Mouse (Mus musculus): Measurements from ENCODE around the gene Baiap2. TPM values are rescaled to one million over a fixed set of nuclear protein-coding genes. Genes with fewer than 3 reads are reported as not detected.

Gene Baiap2
- total RNA-seq, 2 experiments from 2014 or later: 220 to 272 TPM

DNA sequence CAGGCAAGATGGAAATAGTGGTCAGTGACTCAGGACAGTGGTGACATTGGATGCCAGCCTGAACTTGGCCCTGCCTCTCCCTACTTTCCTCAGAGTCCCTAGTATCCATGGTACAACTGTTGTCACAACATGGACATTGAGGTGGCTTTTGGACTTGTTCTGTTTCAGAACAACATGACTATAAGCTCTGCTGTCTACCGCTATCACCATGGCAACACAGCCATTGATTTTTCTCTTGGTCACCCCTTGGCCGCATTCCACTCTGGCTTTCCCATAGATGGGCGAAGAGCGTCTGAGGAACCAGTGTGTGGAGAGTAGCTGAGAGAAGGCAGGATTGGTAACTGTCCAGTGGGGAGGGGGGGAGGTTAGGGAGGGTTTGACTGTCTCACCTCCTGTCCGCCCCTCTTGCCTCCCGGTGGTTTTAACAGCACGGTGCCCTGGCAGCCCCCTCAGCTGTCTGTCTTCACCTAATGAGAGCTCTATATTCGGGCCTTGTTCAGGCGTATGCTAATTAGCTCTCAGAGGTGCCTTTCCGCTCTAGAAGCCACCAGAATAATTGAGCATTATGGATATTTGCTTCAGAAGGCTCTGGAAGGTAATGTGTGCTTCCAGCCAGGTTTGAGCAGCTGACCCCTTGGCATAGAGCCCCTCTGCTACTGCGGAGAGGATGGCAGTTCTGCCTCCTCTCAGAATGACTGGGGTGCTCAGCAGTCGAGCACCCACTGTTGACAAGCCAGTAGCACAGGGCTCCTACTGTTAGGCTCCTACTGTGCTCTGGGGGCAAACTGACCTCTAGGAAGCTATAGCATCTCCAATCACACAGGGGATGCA lies 27.7 kb downstream of the Baiap2 start:
- DNase-seq (ENCODE audit: low spot score in 2 of 2): no peak

DNA sequence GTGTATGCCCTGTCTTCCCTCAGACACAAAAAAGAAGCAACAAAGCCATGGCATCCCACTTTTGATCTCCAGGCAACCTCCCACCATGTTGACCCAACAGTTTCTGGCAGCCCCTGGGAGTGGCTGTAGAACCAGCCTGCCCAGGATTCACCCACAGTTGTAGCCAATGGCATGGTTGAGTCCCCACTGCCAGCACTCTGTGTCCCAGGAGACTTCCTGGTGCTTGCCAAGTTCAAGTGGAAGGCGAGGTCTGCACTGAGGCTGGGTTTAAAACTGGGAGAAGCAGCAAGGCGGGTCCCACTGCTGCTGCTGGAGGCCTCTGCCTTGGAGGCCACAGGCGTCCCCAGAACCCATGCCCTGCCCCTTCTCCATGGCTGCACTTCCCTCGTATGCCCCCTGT lies 31.2 kb downstream of the Baiap2 start:
- DNase-seq (ENCODE audit: low spot score in 2 of 2): no peak

DNA sequence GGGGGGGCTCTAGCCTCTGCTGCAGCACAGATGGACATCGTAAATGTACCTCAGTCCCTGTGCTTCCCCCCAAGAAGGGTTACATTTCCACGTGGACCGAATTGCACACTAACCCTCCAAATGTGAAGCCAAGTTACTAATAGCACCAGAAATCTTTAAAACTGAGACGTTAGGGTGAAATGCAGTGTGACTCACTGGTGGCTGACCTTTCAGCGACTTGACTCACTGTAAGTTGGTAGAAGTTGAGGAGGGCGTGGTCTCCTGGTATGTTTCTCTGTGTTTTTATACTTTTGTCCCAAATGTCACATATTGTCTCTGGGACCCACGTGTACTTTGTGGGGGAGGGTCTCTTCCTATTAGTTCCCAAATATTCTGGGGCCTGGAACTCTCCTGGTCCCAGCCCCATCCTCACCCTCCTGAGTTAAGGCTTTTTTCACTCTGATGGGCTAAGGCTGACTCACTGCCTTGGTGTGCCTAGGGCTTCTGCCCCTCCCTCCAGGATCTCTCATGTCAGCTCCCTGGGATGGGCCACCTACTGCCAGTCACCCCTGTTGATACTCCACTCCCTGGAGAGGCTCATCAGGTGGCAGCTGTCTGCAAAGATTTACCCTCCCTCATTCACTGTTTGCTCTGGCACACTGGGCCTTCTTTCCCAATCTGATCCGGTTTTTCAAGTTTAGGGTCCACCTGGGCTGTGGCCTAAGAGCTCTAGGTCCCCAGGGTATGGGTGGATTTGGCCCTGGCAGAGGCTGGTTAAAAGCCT lies 33.4 kb downstream of the Baiap2 start:
- DNase-seq (ENCODE audit: low spot score in 2 of 2): no peak

DNA sequence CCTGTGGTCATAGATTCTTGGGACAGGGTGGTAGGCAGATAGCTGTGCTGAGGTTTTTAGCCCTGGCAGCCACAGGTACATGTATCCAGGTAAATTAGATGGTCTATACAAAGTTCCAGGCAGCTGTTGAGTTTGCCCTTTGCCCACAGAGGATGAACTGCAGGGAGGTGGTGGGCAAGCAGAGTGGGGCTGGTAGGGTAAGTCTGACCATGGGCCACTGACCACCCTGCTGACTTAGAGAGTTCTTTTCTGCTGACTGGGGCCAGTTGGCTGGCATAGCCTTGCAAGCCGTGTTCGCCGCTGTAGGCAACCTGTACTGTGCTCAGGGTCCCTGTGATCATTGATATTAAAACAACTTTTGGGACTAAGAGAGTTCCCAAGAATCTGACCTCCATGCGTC lies 36.1 kb downstream of the Baiap2 start:
- DNase-seq (ENCODE audit: low spot score in 2 of 2): no peak

DNA sequence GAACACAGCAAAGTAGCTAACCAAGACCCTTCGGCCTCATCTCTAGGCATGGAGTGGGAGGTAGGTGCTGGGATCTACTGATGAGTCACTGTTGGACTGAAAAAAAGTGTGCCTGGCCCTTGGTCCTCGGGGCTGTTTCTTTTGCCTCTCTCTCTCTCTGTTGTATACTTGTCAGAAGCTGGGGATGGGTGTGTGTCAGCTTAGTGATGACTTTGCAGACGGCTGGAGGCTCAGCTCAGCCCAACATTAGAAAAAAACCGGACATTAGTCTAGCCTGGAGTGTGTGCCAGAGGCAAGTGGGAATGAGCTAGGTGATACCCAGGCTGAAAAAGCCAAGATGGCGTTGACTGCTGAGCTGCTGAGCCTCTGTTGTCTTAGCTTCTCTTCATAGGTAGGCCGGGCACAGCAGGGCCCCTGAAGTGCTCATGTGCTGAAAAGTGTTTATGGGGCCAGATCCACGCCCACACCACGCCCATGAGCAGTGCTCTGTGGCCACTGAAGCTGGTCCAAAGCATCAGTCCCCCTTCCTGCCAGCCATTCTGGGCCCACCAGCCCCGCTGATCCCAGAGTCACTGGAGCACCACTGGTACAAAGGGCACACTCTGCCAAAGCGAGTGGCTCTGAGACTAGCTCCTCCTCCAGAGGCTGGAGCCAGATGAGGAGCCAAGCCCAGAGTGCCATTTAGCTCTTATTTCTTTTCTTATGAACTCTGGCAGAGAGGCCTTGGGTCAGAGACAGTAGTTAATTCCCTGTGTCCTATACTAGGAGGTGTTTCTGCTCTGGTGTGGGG lies 37.2 kb downstream of the Baiap2 start:
- DNase-seq (ENCODE audit: low spot score in 2 of 2): no peak

DNA sequence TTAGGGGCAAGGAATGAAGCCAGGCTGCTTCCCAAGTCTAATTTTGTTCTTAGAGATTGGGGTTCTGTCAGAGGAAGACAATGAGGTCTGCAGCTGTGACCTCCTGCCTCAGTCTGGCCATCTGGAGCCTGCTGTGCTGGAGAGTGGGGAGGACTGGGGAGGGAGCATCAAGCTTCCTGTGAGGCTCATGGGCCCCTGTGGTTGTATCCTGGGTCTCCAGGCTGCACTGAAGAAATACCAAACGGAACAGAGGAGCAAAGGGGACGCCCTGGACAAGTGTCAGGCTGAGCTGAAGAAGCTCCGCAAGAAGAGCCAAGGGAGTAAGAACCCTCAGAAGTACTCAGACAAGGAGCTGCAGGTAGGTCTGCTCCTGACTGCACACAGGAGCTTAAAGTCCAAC lies 39.2 kb downstream of the Baiap2 start:
- DNase-seq (ENCODE audit: low spot score in 2 of 2): no peak

DNA sequence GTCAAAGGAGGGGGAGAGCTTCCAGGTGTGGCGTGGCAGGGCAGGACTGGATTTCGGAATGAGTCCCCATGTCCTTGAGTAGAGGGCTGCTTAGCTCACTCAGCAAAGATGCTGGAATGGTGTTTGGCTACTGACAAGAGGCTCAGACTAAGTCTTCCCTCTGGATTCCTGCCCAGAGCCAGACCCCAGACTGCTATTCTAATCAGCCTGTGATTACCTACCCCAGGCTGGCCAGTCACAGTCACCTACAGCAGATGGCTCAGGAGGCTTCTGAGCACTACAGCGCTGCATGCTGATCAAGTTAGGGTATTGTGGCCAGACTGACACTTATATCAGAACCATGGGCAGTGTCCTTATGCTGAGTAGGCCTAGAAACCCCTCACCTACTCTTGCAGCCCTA lies 39.7 kb downstream of the Baiap2 start:
- no peak for DNase-seq (ENCODE audit: low spot score in 2 of 2)

DNA sequence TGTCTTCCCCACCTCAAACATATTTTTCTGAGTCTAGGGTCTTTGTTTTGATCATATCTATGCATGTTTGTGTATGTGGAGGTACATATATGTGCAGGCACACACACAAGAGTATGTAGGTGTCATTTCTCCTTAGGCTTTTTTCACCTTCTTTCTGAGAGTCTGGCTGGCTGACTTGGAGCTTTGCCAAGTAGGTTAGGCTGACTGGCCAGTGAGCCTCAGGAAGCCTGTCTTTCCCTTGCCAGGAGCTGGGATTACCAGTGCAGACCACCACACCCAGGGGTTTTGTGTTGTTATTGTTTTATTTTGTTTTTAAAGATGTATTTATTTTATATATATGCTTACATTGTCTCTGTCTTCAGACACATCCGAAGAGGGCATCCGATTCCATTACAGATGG lies 40.6 kb downstream of the Baiap2 start:
- no peak for DNase-seq (ENCODE audit: low spot score in 2 of 2)

DNA sequence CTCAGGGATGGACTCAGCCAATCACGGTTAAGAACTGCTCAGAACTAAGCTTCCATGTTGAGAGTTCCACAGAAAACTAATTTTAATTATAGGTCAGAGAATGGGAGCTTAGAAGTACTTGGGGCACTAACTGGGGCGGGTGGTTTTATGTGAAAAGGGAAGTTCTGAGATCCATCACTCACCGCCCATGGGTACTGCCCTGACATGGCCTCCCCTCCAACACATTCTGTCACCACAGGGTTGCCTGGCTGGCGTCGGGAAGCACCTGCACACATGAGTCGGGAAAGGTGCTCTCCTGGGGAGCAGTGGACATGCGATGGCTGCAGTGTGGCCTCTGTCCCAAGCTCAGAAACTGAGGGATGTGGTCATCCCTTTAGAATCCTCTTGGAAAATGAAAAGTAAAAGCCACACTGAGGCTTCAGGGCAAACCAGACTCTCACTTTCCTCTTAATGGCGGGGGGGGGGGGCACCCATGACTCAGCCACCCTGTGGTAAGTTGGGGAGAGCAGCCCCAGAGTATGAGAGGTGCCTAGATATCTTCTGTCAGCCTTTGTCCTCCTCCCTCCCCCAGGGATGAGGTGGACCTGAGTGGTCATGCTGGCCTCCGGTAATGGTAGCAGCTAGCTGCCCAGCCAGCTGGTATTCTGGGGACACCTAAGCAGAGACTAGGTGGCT lies 44.3 kb downstream of the Baiap2 start:
- DNase-seq (ENCODE audit: low spot score in 2 of 2): no peak

DNA sequence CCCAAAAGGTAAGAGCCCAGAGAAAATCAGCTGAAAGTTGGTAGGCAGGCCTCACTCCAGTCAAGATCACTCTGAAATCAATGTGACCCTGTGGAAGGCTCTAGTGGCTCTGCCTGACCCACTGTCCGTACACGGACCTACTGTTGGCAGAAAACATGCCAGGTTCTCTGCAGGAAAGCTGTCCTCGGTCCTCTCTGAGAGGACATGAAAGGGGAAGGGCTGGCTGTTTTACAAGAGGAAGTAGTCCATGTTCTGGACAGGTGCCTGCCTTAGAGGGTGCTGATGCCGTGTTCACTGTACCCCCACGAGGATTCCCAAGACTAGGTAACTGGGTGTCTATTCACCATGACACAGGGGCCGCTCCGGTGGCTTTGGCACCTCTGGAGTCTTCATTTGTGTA lies 45.3 kb downstream of the Baiap2 start:
- DNase-seq (ENCODE audit: low spot score in 2 of 2): no peak

DNA sequence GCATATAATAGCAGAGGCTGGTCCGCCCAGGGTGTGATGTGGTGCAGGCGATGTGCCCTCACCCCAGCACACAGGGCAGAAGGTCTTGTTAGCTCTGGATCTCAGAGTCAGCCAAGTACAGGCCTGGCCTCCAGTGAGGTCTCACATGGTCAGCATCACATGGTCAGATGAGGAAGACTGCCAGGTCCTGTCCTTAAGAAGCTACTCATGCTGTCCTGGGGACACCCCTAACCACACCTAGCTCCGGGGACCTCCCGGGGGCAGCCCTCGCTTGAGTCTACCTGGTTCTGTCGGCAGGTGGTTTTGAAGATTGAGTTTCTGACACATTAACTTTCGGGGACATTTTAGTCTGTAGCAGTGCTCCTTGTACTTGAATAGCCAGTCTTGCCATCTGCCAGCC lies 45.8 kb downstream of the Baiap2 start:
- DNase-seq (ENCODE audit: low spot score in 2 of 2): no peak

DNA sequence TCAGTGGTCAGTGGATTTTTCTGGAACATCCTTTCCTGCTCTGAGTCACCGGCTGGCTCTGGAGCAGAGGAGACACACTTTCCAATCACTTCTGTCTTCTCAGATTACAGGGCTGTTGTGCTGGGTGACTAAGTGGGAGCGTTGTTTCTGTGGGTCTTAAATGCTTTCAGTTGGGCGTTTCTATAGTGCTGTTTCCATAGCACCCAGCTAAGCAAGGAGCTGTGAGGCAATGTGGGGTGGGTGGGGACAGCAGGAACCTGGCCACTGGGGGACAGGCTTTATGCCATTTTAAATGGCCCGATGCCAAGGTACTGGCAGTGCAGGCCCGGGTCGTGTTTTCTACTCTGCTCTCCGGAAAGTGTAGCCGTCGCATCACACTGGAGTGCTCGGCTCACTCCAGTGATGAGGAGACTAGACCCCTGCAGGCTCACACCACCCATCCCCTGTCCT lies 46.6 kb downstream of the Baiap2 start:
- peak; percentile 56 to 63 for DNase-seq (ENCODE audit: low spot score in 2 of 2)

DNA sequence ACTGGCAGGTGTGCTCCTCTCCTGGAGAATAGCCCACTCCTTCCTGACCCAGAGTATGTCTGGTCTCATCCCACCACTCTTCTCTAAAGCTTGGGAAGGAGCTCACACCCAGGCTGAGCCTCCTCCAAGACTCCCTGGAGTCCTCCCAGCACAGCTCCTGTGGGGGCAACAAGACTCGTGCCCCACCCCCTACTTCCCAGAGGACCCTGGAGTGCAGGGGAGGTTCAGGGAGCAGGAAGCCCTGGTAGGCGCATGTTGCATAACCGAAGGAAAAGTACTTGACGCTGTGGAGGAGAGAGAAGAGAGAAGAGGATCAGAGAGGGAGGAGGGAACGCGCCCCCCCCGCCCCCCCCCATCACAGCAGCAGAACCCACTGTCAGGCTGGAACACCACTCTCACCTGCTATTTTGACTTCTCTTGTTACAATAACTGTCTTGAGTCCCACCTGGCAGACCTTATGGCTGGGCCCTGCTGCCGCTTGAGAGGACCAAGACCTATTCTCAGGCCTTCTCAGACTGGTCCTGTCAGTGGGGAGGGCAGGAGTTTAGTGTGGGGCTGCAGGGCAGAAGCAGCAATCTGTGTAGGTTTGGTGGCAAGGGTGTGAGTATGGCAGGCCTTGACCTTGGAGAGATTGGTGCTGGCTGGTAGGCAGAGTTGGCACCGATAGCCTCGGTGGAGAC lies 48.2 kb downstream of the Baiap2 start:
- peak; percentile 58 to 76 for DNase-seq (ENCODE audit: low spot score in 2 of 2)

DNA sequence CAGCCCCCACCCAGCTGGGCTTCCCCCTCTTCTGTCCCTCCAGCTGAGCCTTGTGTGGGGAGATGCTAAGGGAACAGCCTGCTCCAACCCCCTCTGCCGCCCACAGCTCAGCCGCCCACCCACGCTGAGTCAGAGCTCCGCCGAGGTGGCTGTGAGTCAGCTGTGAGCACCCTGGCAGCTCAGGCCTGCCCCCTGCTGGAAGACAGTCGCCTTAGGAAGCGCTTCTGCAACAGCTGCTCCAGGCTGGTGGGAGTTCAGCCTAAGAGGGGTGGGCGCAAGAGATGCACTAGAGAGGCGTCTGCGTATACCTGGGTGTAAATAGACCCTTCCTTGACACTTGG lies 48.7 kb downstream of the Baiap2 start:
- DNase-seq (ENCODE audit: low spot score in 2 of 2): peak; percentile 97 to 99

DNA sequence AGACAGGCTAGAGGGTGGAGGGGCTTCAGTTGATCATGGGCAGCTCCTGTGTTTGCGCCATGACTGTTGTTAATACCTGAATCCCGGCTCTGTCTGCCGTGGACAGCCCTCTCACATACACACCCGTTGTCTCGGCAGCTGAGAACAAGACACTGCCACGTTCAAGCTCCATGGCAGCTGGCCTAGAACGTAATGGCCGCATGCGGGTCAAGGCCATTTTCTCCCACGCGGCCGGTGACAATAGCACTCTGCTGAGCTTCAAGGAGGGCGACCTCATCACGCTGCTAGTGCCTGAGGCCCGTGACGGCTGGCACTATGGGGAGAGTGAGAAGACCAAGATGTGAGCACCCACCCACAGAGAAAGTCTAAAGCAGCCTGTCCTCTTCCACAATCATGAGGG lies 54.8 kb downstream of the Baiap2 start:
- no peak for DNase-seq (ENCODE audit: low spot score in 2 of 2)

DNA sequence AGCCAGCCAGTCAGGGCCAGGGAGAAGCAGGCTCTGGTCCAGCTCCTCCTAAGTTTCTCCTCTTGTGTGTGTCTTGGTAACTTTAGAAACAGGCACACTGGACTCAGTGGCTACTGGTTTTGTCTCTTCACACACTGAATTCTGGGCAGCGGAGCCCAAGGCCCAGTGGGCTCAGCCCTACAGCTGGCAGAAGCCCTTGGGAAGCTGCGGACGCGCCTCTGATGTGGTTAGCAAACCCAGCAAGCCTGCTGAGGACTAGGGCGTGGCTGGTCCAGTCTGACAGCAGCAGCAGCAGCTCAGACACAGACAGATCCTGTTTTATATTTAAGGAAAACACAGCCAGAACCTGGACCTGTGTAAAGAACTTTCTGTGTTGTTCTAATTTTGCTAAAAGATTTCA lies 59.5 kb downstream of the Baiap2 start:
- no peak for DNase-seq (ENCODE audit: low spot score in 2 of 2)

DNA sequence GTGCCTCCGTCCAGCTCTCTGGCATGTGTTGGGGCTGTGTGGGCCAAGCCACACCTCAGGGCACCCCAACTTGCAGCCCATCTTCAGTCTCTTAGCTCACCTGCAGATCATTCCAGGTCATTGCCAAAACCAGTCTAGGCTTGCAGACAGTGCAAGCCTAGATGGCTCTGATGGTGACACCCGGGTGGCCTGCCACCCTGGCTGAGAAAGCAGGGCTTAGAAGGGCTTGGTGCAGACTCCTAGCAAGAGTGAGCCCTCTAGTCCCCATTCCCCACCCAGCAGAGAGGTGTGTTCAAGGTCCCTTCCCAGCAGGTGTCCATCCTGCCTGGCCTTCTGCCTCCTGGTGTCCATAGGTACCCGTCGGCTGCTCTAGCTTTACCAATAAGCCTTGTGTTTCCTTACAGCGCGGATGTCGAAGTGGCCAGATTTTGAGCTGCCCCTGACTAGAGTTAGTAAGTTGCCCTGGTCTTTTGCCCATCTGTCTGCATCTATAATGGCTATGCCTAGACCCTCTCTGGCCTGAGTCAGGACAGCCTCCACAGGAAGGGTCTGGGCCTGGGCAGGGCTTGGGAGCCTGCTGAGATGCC lies 60.2 kb downstream of the Baiap2 start:
- DNase-seq (ENCODE audit: low spot score in 2 of 2): no peak

DNA sequence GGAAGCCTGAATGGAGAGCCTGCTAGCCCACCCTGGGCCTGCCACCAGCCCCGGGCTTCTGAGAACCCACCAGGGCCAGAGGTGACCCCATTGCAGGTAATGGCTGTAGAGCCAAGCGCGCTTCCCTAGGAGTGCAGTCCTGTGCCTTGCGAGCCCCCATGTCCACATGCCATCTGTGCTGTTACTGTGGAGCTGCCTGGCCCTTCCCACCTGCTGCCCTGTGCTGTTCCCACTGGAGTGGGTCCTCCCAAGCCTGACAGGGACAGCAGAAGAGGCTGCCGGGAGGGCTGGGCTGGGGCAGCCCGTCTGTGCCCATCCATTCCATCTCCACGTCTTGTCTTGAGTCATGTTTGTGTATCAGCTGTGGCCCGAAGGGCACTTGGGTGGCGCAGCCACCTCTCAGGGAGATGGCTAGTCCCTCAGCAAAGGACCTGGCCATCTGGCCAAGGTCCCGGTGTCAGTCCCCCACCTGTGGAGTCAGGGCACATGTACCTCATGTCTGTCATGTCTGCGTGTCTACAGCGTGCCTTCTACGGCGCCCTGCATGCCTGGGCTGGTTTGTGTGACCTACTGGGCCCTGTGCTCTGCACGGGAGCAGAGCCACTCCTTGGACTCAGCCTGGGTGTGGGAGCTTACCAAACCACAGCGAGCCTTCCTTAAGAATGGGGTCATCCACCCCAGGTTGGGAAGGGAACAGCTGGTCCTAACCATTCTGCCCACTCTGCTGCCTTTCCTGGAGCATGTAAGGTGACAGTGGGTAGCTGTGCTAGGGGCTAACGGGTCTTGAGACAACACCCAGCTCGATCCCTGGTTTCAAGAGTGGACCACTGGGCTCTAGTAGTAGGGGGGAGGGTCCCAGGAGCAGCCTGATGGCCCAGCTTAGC lies 63.1 kb downstream of the Baiap2 start:
- DNase-seq (ENCODE audit: low spot score in 2 of 2): no peak

DNA sequence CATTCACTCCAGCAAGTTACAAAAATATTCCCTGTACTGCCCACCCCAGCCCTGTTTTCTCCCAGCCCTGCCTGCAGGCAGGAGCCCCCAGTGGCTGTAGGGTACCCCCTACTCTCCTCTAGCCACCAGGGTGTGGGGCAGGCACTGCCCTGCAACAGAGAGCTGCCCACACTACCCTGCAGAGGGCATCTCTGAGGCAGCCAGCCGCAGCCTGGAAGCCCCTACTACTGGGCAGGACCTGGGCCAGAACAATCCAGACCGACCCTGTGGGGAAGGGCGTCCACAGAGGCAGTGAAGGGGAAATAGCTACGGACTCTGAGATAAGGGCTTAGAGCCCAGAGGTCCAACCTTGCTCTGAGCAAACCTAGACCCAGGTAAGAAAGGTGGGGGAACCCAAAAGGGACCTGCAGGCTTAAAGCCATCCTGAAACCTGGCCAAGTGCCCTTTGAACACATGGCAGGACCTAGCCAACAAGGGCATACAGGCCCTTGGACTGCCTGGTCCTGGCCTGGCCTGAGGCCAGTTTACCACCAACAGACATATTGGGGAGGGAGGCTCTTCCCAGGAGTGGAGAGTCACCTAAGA lies 65.0 kb downstream of the Baiap2 start:
- DNase-seq (ENCODE audit: low spot score in 2 of 2): no peak

Measured in left cerebral cortex, adult 18-20 months (tissue).